Mouse (Mus musculus): ENCODE measurements around the gene Ergic1. TPM values are rescaled to one million over a fixed set of nuclear protein-coding genes. Genes with fewer than 3 reads are reported as not detected.
A peak's percentile ranks its signal among the peaks of the same experiment; 100 is the strongest.

The Ergic1 gene
- total RNA-seq, 2 experiments from 2014 or later, result 132 to 144 TPM

GRCm38 (mm10) chr17:26691110-26691509 lies 129.8 kb downstream of the Ergic1 start:
- DNase-seq (ENCODE audit: low spot score in 2 of 2), result peak in 1 of 2 experiments; percentile 63

- no peak for DNase-seq (ENCODE audit: low spot score in 2 of 2)
These were observed 132.1 kb downstream of the Ergic1 start for GRCm38 (mm10) chr17:26693424-26693823.

- no peak for DNase-seq (ENCODE audit: low spot score in 2 of 2)
These were observed 132.9 kb downstream of the Ergic1 start for GRCm38 (mm10) chr17:26694171-26694570.

GRCm38 (mm10) chr17:26695193-26695592 lies 133.9 kb downstream of the Ergic1 start:
- no peak for DNase-seq (ENCODE audit: low spot score in 2 of 2)

GRCm38 (mm10) chr17:26698846-26699245 lies 137.6 kb downstream of the Ergic1 start:
- no peak for DNase-seq (ENCODE audit: low spot score in 2 of 2)

GRCm38 (mm10) chr17:26699819-26700616 lies 138.7 kb downstream of the Ergic1 start:
- DNase-seq (ENCODE audit: low spot score in 2 of 2), result no peak

- DNase-seq (ENCODE audit: low spot score in 2 of 2), result no peak
These were observed 140.3 kb downstream of the Ergic1 start for GRCm38 (mm10) chr17:26701565-26701964.

- no peak for DNase-seq (ENCODE audit: low spot score in 2 of 2)
These were observed 141.3 kb downstream of the Ergic1 start for GRCm38 (mm10) chr17:26702621-26703020.

- DNase-seq (ENCODE audit: low spot score in 2 of 2), result no peak
These were observed 142.4 kb downstream of the Ergic1 start for GRCm38 (mm10) chr17:26703671-26704070.

- DNase-seq (ENCODE audit: low spot score in 2 of 2), result peak in 1 of 2 experiments; percentile 50
These were observed 144.4 kb downstream of the Ergic1 start for GRCm38 (mm10) chr17:26705463-26706359.

Small RNAs within 50 kb of the gene (microRNA-seq; reads per million reads assigned to microRNA genes)
- gene Gm22420, result 0 reads per million in 2 experiments

Other genes starting within 250 kb of the Ergic1 start
- 10 to 100 TPM; 80.3 to 84.9 TPM for gene Neurl1b, start 146.7 kb upstream of the Ergic1 start, total RNA-seq (2021)
- 10 to 100 TPM; 20.3 to 24.3 TPM for gene Dusp1, start 639 bp downstream of the Ergic1 start, total RNA-seq (2021)
- 10 to 100 TPM; 53.8 to 59.3 TPM for gene Atp6v0e, start 101.7 kb downstream of the Ergic1 start, total RNA-seq (2021)
- gene Crebrf, start 154.2 kb downstream of the Ergic1 start, total RNA-seq (2021), result 10 to 100 TPM; 45.3 to 45.4 TPM
- gene Bnip1, start 219.6 kb downstream of the Ergic1 start, total RNA-seq (2021), result 10 to 100 TPM; 29.5 to 30.7 TPM

Data from layer of hippocampus, postnatal 14 days (tissue).